Mouse (Mus musculus) liver, embryonic 15.5 days (tissue): ENCODE data around the gene Megf6. TPM values are rescaled to one million over a fixed set of nuclear protein-coding genes. Genes with fewer than 3 reads are reported as not detected.

Source experiments
- ATAC-seq: fragments of 200-750 bp; cut with Nextera tagmentation; 2 replicates; pipeline ENCODE4 v1.8.0; 2017; ENCODE audit warnings: moderate number of reproducible peaks, mild to moderate bottlenecking, moderate library complexity; ENCODE audit not compliant: insufficient read depth
- H3K27ac ChIP-seq: fragments of 300-500 bp; sonication (generic); replicated peaks from 2 replicates; pipeline ENCODE4 v1.5.1; 2015; ENCODE audit warnings: mild to moderate bottlenecking, inconsistent platforms
- H3K27me3 ChIP-seq: fragments of 300-500 bp; sonication (generic); 2 replicates; pipeline ENCODE4 v1.6.1; 2015; ENCODE audit warnings: mild to moderate bottlenecking, inconsistent platforms
- H3K36me3 ChIP-seq: fragments of 300-500 bp; sonication (generic); replicated peaks from 2 replicates; pipeline ENCODE4 v1.6.1; 2015; ENCODE audit warnings: moderate library complexity, mild to moderate bottlenecking, inconsistent platforms
- H3K4me1 ChIP-seq: fragments of 300-500 bp; sonication (generic); replicated peaks from 2 replicates; pipeline ENCODE4 v1.6.1; 2015; ENCODE audit warnings: inconsistent platforms
- H3K4me2 ChIP-seq: fragments of 300-500 bp; sonication (generic); 2 replicates; pipeline ENCODE4 v1.6.1; 2015; ENCODE audit warnings: moderate library complexity, mild to moderate bottlenecking, inconsistent platforms
- H3K4me3 ChIP-seq: fragments of 300-500 bp; sonication (generic); replicated peaks from 2 replicates; pipeline ENCODE4 v1.5.1; 2015; ENCODE audit warnings: mild to moderate bottlenecking, inconsistent platforms
- H3K9ac ChIP-seq: fragments of 300-500 bp; sonication (generic); 2 replicates; pipeline ENCODE4 v1.6.1; 2015; ENCODE audit warnings: moderate library complexity, mild to moderate bottlenecking, inconsistent platforms
- H3K9me3 ChIP-seq: fragments of 300-500 bp; sonication (generic); replicated peaks from 2 replicates; pipeline ENCODE4 v1.6.1; 2016; ENCODE audit warnings: inconsistent platforms
- WGBS: fragments of 180-500 bp; shearing (Covaris S2); methylation state at CpG from one replicate; pipeline ENCODE4 v1.1.7; 2015; ENCODE audit warnings: mixed read lengths; ENCODE audit not compliant: insufficient replicate concordance; 5-methylcytosine and 5-hydroxymethylcytosine counted together
- polyA plus RNA-seq: library from polyadenylated mRNA; unstranded; fragments of >200 nt; fragmentation: Nextera tagmentation; extraction: Ambion mirVana; gene quantifications from 2 replicates; pipeline ENCODE4 v1.2.1, GENCODE M21; 2015

The Megf6 gene
- polyA plus RNA-seq, 1 experiment from 2014 or later = 1.4 TPM

GRCm38 (mm10) chr4:154262071-154262470, 91.5 kb downstream of the Megf6 start:
- no peak overlapping the region for H3K4me3 ChIP-seq
- H3K27me3 ChIP-seq = no peaks in the 10 kb centered on the region
- no peak overlapping the region for H3K4me2 ChIP-seq
- 43% methylated on average over 4 of the region's 4 CpGs for WGBS
- no peaks in the 10 kb centered on the region for H3K4me1 ChIP-seq
- no peak overlapping the region for H3K9ac ChIP-seq
- ATAC-seq = no peak
- H3K9me3 ChIP-seq = no peaks in the 10 kb centered on the region
- H3K27ac ChIP-seq = no peak overlapping the region
- no peaks in the 10 kb centered on the region for H3K36me3 ChIP-seq

GRCm38 (mm10) chr4:154267511-154267910, 97.0 kb downstream of the Megf6 start:
- 63% methylated on average over 6 of the region's 6 CpGs for WGBS
- H3K27ac ChIP-seq = no peak overlapping the region
- no peaks in the 10 kb centered on the region for H3K4me1 ChIP-seq
- H3K4me3 ChIP-seq = no peak overlapping the region
- no peak overlapping the region for H3K9ac ChIP-seq
- no peaks in the 10 kb centered on the region for H3K36me3 ChIP-seq
- no peaks in the 10 kb centered on the region for H3K27me3 ChIP-seq
- ATAC-seq = no peak
- no peak overlapping the region for H3K4me2 ChIP-seq
- H3K9me3 ChIP-seq = no peaks in the 10 kb centered on the region

- ATAC-seq = no peak
- H3K9ac ChIP-seq = no peak overlapping the region
- 43% methylated on average over 10 of the region's 10 CpGs for WGBS
- H3K9me3 ChIP-seq = no peaks in the 10 kb centered on the region
- H3K4me2 ChIP-seq = no peak overlapping the region
- no peaks in the 10 kb centered on the region for H3K27me3 ChIP-seq
- H3K4me3 ChIP-seq = no peak overlapping the region
- no peak overlapping the region for H3K27ac ChIP-seq
- H3K4me1 ChIP-seq = no peaks in the 10 kb centered on the region
- no peaks in the 10 kb centered on the region for H3K36me3 ChIP-seq
These were observed 99.0 kb downstream of the Megf6 start for GRCm38 (mm10) chr4:154269520-154269919.

- no peaks in the 10 kb centered on the region for H3K4me1 ChIP-seq
- H3K4me3 ChIP-seq = no peak overlapping the region
- no peaks in the 10 kb centered on the region for H3K9me3 ChIP-seq
- H3K36me3 ChIP-seq = no peaks in the 10 kb centered on the region
- H3K27me3 ChIP-seq = no peaks in the 10 kb centered on the region
- H3K27ac ChIP-seq = no peak overlapping the region
- no peak for ATAC-seq
- 43% methylated on average over 3 of the region's 3 CpGs for WGBS
- no peak overlapping the region for H3K9ac ChIP-seq
- no peak overlapping the region for H3K4me2 ChIP-seq
These were observed 102.5 kb downstream of the Megf6 start for GRCm38 (mm10) chr4:154273000-154273399.

GRCm38 (mm10) chr4:154279481-154279880, 109.0 kb downstream of the Megf6 start:
- no peaks in the 10 kb centered on the region for H3K4me1 ChIP-seq
- H3K9me3 ChIP-seq = no peaks in the 10 kb centered on the region
- no peak overlapping the region for H3K9ac ChIP-seq
- ATAC-seq = no peak
- WGBS = 59% methylated on average over 9 of the region's 9 CpGs
- H3K4me3 ChIP-seq = no peak overlapping the region
- H3K36me3 ChIP-seq = no peaks in the 10 kb centered on the region
- no peak overlapping the region for H3K4me2 ChIP-seq
- no peak overlapping the region for H3K27ac ChIP-seq
- no peaks in the 10 kb centered on the region for H3K27me3 ChIP-seq

- Histone ChIP-seq H3K4me3 (no peak overlapping the region), H3K4me1 (no peaks in the 10 kb centered on the region), H3K27ac (no peak overlapping the region), H3K4me2 (no peak overlapping the region), H3K9me3 (no peaks in the 10 kb centered on the region), H3K27me3 (no peaks in the 10 kb centered on the region), H3K36me3 (no peaks in the 10 kb centered on the region), H3K9ac (no peak overlapping the region)
- 45% methylated on average over 7 of the region's 7 CpGs for WGBS
- ATAC-seq = no peak
These were observed 113.1 kb downstream of the Megf6 start for GRCm38 (mm10) chr4:154283671-154284070.

GRCm38 (mm10) chr4:154293735-154294201, 123.2 kb downstream of the Megf6 start:
- no peak overlapping the region for H3K9ac ChIP-seq
- no peaks in the 10 kb centered on the region for H3K36me3 ChIP-seq
- no peaks in the 10 kb centered on the region for H3K9me3 ChIP-seq
- H3K4me2 ChIP-seq = no peak overlapping the region
- H3K4me1 ChIP-seq = peaks cover 6% of the 10 kb centered on the region; the same call in 1 of the 2 replicates
- peaks cover 11% of the 10 kb centered on the region for H3K27me3 ChIP-seq
- H3K4me3 ChIP-seq = no peak overlapping the region
- 44% methylated on average over 4 of the region's 4 CpGs for WGBS
- no peak for ATAC-seq
- peak overlapping the region; percentile 53 for H3K27ac ChIP-seq

- H3K36me3 ChIP-seq = no peaks in the 10 kb centered on the region
- WGBS = 57% methylated on average over 8 of the region's 8 CpGs
These were observed 123.8 kb downstream of the Megf6 start for GRCm38 (mm10) chr4:154294262-154294731.

GRCm38 (mm10) chr4:154297761-154298160, 127.2 kb downstream of the Megf6 start:
- H3K9ac ChIP-seq = no peak overlapping the region
- H3K27me3 ChIP-seq = peaks cover 39% of the 10 kb centered on the region
- H3K4me2 ChIP-seq = no peak overlapping the region; the same call in 1 of the 2 replicates
- ATAC-seq = 0 out of 2 replicates have a peak, but pooled peaks have one; percentile 19
- H3K4me3 ChIP-seq = no peak overlapping the region
- H3K36me3 ChIP-seq = no peaks in the 10 kb centered on the region
- H3K4me1 ChIP-seq = peaks cover 6% of the 10 kb centered on the region; the same call in 1 of the 2 replicates
- 28% methylated on average over 9 of the region's 9 CpGs for WGBS
- H3K9me3 ChIP-seq = no peaks in the 10 kb centered on the region
- H3K27ac ChIP-seq = no peak overlapping the region

More at GRCm38 (mm10) chr4:154294262-154294731, 123.8 kb downstream of the Megf6 start:
- Histone ChIP-seq H3K4me3 (no peak overlapping the region), H3K9ac (no peak overlapping the region), H3K4me2 (peak overlapping the region; percentile 1; the same call in 1 of the 2 replicates), H3K9me3 (no peaks in the 10 kb centered on the region), H3K27ac (peak overlapping the region; percentile 53; the same call in 1 of the 2 replicates), H3K4me1 (peaks cover 6% of the 10 kb centered on the region; the same call in 1 of the 2 replicates), H3K27me3 (peaks cover 17% of the 10 kb centered on the region)
- ATAC-seq = peak; percentile 76

GRCm38 (mm10) chr4:154299541-154300271, 129.2 kb downstream of the Megf6 start:
- 2% methylated on average over 60 of the region's 66 CpGs for WGBS
- peak; percentile 43 for ATAC-seq
- Histone ChIP-seq H3K9ac (peak overlapping the region; percentile 35; the same call in 1 of the 2 replicates), H3K9me3 (no peaks in the 10 kb centered on the region), H3K4me1 (peaks cover 6% of the 10 kb centered on the region; the same call in 1 of the 2 replicates), H3K4me3 (peak overlapping the region; percentile 53), H3K36me3 (no peaks in the 10 kb centered on the region), H3K4me2 (peak overlapping the region; percentile 50), H3K27me3 (peaks cover 39% of the 10 kb centered on the region), H3K27ac (no peak overlapping the region; the same call in 1 of the 2 replicates)

GRCm38 (mm10) chr4:154301466-154301881, 130.9 kb downstream of the Megf6 start, which contains the start of gene Arhgef16:
Gene Arhgef16 (minus strand): TSS chr4:154301676.
- Histone ChIP-seq H3K36me3 (no peaks in the 10 kb centered on the region), H3K27me3 (peaks cover 39% of the 10 kb centered on the region), H3K4me1 (peaks cover 6% of the 10 kb centered on the region; the same call in 1 of the 2 replicates), H3K9me3 (no peaks in the 10 kb centered on the region), H3K27ac (no peak within 1 kb of the TSS), H3K4me3 (no peak within 1 kb of the TSS), H3K9ac (no peak within 1 kb of the TSS), H3K4me2 (no peak within 1 kb of the TSS; the same call in 1 of the 2 replicates)
- WGBS = 13% methylated on average over 7 of the region's 7 CpGs
- no peak for ATAC-seq
